Mouse (Mus musculus) erythroblast, embryonic 14.5 days (primary cell): ENCODE measurements at regions not wholly inside any gene's neighbourhood (a gene's known extent, or its start where the extent isn't known, plus 50 kb on each side); places are given as distances from the start of the nearest gene placed in this dataset.

Source experiments
- GATA1 ChIP-seq: IDR thresholded peaks from 2 replicates; pipeline ENCODE4 v1.6.1; 2012; ENCODE audit warnings: low read length, inconsistent platforms, mixed read lengths
- TAL1 ChIP-seq: IDR thresholded peaks from 3 replicates; pipeline ENCODE4 v1.6.1; 2012; ENCODE audit warnings: low read length, inconsistent platforms, mixed read lengths

- TF ChIP-seq GATA1 (no peak), TAL1 (no peak)
Observed at GRCm38 (mm10) chr12:25469181-25469580, 372.2 kb upstream of the Id2 start.
